Mouse (Mus musculus): ENCODE measurements around the gene Ppp2r1a.

DNA sequence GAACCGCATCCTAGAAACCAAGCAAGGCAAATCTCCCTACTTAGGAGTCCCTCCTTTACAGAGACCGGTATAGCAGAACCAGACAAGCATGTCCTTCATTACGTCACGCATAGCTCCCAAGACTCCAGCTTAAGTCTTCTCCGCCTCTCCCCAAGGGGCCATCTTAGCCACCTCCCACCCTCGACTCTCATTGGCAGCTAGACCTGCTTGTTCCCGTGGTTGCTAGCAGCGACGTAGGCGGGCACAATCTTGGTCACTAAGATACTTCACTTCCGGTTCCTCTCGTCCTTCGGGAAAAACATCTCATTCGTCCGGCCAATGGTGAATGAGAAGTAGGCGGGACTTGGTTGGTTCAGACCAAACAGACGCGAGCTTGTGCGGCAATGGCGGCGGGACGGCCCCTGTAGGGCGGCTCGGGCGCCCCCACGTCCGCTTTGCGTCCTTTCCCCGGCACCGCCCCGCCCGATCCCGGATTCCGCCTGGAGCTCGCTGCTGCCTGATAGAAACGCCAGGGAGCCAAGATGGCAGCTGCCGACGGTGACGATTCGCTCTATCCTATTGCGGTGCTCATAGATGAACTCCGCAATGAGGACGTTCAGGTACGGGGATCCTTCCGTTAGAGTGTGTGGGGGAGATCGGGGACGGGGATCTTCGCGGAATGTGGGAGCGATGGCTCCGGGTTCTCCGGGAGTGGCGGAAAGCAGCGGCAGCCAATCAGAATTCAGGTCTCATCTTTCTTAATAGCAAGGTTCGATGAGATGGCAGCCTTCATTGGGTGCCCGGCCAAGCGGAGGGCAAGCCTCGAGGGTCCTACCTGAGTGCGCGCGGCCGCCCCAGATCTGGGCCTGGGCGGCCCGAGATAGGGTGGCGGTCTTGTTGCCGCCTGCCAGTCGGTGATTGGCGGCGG lies at the start of gene Ppp2r1a:
- TF ChIP-seq CTCF (IDR thresholded peaks at IDR 0.05 in 2 of 3, conservative IDR thresholded peaks at IDR 0.05 in 1 of 3; ENCODE audit: control insufficient read depth in 1 of 3, insufficient read depth in 1 of 3, low read depth in 2 of 3, low read length in 3 of 3, poor library complexity in 1 of 3, severe bottlenecking in 1 of 3) (no peak), RAD21 (IDR thresholded peaks at IDR 0.05; ENCODE audit: low read depth, low read length) (no peak), MAZ (IDR thresholded peaks at IDR 0.05; ENCODE audit: low read depth, low read length) (no peak), EP300 (IDR thresholded peaks at IDR 0.05; ENCODE audit: low read depth in 1 of 2, low read length in 2 of 2) (no peak), ZKSCAN1 (IDR thresholded peaks at IDR 0.05; ENCODE audit: low read depth, low read length) (no peak), TAL1 (IDR thresholded peaks at IDR 0.05; ENCODE audit: low read length) (no peak), TBP (IDR thresholded peaks at IDR 0.05; ENCODE audit: low read depth, low read length) (peak; percentile 68; the same call in 1 of the 2 replicates), HCFC1 (IDR thresholded peaks at IDR 0.05; ENCODE audit: low read depth, low read length) (peak; percentile 82), POLR2A (IDR thresholded peaks at IDR 0.05; ENCODE audit: control insufficient read depth in 1 of 2, insufficient read depth in 1 of 2, low read depth in 1 of 2, low read length in 2 of 2, poor library complexity in 1 of 2) (peak; percentile 64 to 81; a peak in 3 of 4 replicates), MAFK (IDR thresholded peaks at IDR 0.05; ENCODE audit: borderline replicate concordance, low read depth, low read length) (no peak), POLR2AphosphoS2 (IDR thresholded peaks at IDR 0.05; ENCODE audit: low read length) (peak; percentile 77; the same call in 1 of the 2 replicates), NELFE (IDR thresholded peaks at IDR 0.05; ENCODE audit: low read depth, low read length) (peak; percentile 59; the same call in 1 of the 2 replicates), MAX (IDR thresholded peaks at IDR 0.05; ENCODE audit: low read length) (no peak; the same call in 1 of the 2 replicates), KAT2A (conservative IDR thresholded peaks at IDR 0.05; ENCODE audit: low read depth, low read length) (no peak; the same call in 1 of the 2 replicates)

Measured in MEL (cell line).